Mouse (Mus musculus): ENCODE results near the gene Grik1.

Gene Grik1

GRCm38 (mm10) chr16:88141594-88141993 lies 148.5 kb downstream of the Grik1 start:
- DNase-seq, result no peak

- no peak for DNase-seq
Observed at GRCm38 (mm10) chr16:88138913-88139312, 151.2 kb downstream of the Grik1 start.

- no peak for DNase-seq
Observed at GRCm38 (mm10) chr16:88132919-88133318, 157.1 kb downstream of the Grik1 start.

- no peak for DNase-seq
Observed at GRCm38 (mm10) chr16:88131103-88131502, 159.0 kb downstream of the Grik1 start.

- DNase-seq, result no peak
Observed at GRCm38 (mm10) chr16:88125098-88125497, 165.0 kb downstream of the Grik1 start.

GRCm38 (mm10) chr16:88112551-88113138 lies 177.4 kb downstream of the Grik1 start:
- peak; percentile 4 for DNase-seq

- DNase-seq, result no peak
Observed at GRCm38 (mm10) chr16:88111459-88111858, 178.6 kb downstream of the Grik1 start.

- DNase-seq, result no peak
Observed at GRCm38 (mm10) chr16:88094206-88094789, 195.8 kb downstream of the Grik1 start.

GRCm38 (mm10) chr16:88087280-88087679 lies 202.8 kb downstream of the Grik1 start:
- DNase-seq, result no peak

GRCm38 (mm10) chr16:88074716-88075115 lies 215.3 kb downstream of the Grik1 start:
- DNase-seq, result no peak

GRCm38 (mm10) chr16:88060936-88061335 lies 229.1 kb downstream of the Grik1 start:
- DNase-seq, result no peak

- DNase-seq, result no peak
Observed at GRCm38 (mm10) chr16:88048121-88048520, 241.9 kb downstream of the Grik1 start.

- DNase-seq, result no peak
Observed at GRCm38 (mm10) chr16:88044321-88044720, 245.7 kb downstream of the Grik1 start.

GRCm38 (mm10) chr16:88042458-88042857 lies 247.6 kb downstream of the Grik1 start:
- no peak for DNase-seq

- DNase-seq, result no peak
Observed at GRCm38 (mm10) chr16:88038503-88039091, 251.5 kb downstream of the Grik1 start.

GRCm38 (mm10) chr16:87988805-87989204 lies 301.3 kb downstream of the Grik1 start:
- DNase-seq, result no peak

GRCm38 (mm10) chr16:87984201-87984870 lies 305.7 kb downstream of the Grik1 start:
- no peak for DNase-seq

- no peak for DNase-seq
Observed at GRCm38 (mm10) chr16:87974076-87974443, 316.0 kb downstream of the Grik1 start.

- no peak for DNase-seq
Observed at GRCm38 (mm10) chr16:87973394-87974075, 316.5 kb downstream of the Grik1 start.

GRCm38 (mm10) chr16:87971911-87972310 lies 318.2 kb downstream of the Grik1 start:
- DNase-seq, result no peak

- no peak for DNase-seq
Observed at GRCm38 (mm10) chr16:87969936-87970335, 320.1 kb downstream of the Grik1 start.

- no peak for DNase-seq
Observed at GRCm38 (mm10) chr16:87961419-87961818, 328.6 kb downstream of the Grik1 start.

GRCm38 (mm10) chr16:87957449-87957848 lies 332.6 kb downstream of the Grik1 start:
- DNase-seq, result no peak

Data from kidney, adult 18-20 months (tissue).